Mouse (Mus musculus): ENCODE data around the gene Psg16. TPM values are rescaled to one million over a fixed set of nuclear protein-coding genes. Genes with fewer than 3 reads are reported as not detected.
"Not testable (repeated sequence)": the region's sequence is repeated elsewhere in the genome, so short reads cannot be mapped to it uniquely, and the experiment has no call there.

Psg16 gene
- polyA plus RNA-seq, 1 experiment, result 20.8 TPM

DNA sequence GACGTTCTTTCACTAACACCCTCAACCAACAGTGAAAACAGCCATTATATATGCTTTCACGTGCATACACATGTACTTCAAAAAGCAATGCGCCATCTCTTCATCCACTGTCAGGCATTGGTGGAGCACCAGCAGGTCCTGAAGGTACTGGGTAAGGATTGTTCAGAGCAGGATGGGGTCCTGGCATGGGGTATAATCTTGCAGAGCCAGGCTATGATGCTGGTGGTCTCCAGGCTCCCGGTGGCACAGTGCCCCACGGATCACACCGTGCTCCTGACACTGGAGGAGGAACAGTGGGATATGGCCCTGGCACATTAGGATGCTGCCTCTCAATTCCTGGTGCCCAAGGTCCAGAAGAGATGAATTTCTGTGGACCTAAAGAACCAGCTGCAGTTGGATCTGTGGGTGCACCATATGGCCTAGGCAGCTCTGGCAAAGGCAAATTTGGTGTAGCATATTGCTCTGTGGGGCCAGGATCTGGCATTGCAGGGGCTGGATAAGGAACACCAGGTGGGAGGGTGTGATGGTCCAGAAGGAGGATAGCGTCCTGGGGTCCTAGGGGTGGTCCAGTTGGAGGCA lies 4.3 kb downstream of the Psg16 start:
- H3K4me1 ChIP-seq (ENCODE audit: control insufficient read depth, insufficient read depth, low read length), result peaks cover 31% of the 10 kb centered on the region
- no peaks in the 10 kb centered on the region for H3K27me3 ChIP-seq (ENCODE audit: control insufficient read depth, insufficient read depth, low read length)
- TF ChIP-seq CTCF (IDR thresholded peaks at IDR 0.05; ENCODE audit: borderline replicate concordance, insufficient read depth, low read depth, low read length) (no peak), POLR2A (IDR thresholded peaks at IDR 0.05; ENCODE audit: borderline replicate concordance, insufficient read depth, low read length) (no peak)
- DNase-seq, result peak; percentile 81 to 92
- peak overlapping the region; percentile 54 for H3K27ac ChIP-seq (ENCODE audit: insufficient read depth, low read length)
- no peak overlapping the region for H3K4me3 ChIP-seq (replicated peaks; ENCODE audit: insufficient read depth, low read depth, low read length)
- 53% methylated on average over 7 of the region's 7 CpGs for WGBS

DNA sequence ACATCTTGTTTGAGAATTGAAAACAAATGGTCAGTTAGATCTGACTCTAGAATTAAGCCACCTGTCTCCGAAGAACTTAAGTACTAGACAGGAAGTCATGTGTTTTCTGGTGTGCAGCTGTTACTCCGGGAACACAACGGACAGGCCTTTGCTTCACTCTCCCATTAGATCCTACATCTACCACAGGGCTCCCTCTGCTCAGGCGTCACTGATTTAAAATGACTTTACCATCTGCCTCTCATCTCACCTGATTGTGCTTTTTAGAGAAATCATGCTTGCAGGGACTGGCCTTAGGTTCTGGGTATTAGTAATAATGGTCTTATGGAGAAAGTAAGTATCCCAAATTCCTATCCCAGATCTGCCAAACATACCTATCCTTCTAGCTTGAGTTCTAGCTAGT lies 8.9 kb downstream of the Psg16 start:
- H3K27me3 ChIP-seq (ENCODE audit: control insufficient read depth, insufficient read depth, low read length), result no peaks in the 10 kb centered on the region
- H3K4me3 ChIP-seq (replicated peaks; ENCODE audit: insufficient read depth, low read depth, low read length), result no peak overlapping the region
- 8% methylated on average over 4 of the region's 4 CpGs for WGBS
- H3K27ac ChIP-seq (ENCODE audit: insufficient read depth, low read length), result 0 out of 2 replicates have a peak overlapping the region, but pooled peaks have one; percentile 8
- DNase-seq, result peak in 1 of 2 experiments; percentile 77
- H3K4me1 ChIP-seq (ENCODE audit: control insufficient read depth, insufficient read depth, low read length), result peaks cover 29% of the 10 kb centered on the region
- TF ChIP-seq POLR2A (IDR thresholded peaks at IDR 0.05; ENCODE audit: borderline replicate concordance, insufficient read depth, low read length) (no peak), CTCF (IDR thresholded peaks at IDR 0.05; ENCODE audit: borderline replicate concordance, insufficient read depth, low read depth, low read length) (no peak)

DNA sequence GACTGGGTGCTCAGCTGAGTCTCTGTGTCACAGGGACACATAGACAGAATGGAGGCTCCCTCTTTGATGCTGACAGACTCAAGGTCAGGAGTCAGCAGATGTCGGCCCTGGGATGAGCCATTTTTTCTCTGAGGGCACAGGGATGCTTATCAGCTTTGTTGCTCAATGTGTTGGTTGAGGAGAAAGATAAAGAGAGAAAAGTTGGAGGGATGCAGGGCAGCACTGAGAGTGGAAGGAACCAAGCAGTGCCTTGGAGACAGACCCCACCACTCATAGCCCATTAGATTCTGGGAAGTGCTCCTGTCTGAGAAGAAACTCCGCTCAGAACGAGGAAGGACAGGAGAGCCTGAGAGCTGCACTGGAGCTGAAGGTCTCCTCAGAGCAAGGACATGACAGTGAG lies 13.9 kb downstream of the Psg16 start:
- no peak for DNase-seq
- no peaks in the 10 kb centered on the region for H3K27me3 ChIP-seq (ENCODE audit: control insufficient read depth, insufficient read depth, low read length)
- H3K27ac ChIP-seq (ENCODE audit: insufficient read depth, low read length), result no peak overlapping the region
- TF ChIP-seq CTCF (IDR thresholded peaks at IDR 0.05; ENCODE audit: borderline replicate concordance, insufficient read depth, low read depth, low read length) (no peak), POLR2A (IDR thresholded peaks at IDR 0.05; ENCODE audit: borderline replicate concordance, insufficient read depth, low read length) (no peak)
- WGBS, result 79% methylated on average over 3 of the region's 3 CpGs
- no peak overlapping the region for H3K4me3 ChIP-seq (replicated peaks; ENCODE audit: insufficient read depth, low read depth, low read length)
- H3K4me1 ChIP-seq (ENCODE audit: control insufficient read depth, insufficient read depth, low read length), result peaks cover 9% of the 10 kb centered on the region

DNA sequence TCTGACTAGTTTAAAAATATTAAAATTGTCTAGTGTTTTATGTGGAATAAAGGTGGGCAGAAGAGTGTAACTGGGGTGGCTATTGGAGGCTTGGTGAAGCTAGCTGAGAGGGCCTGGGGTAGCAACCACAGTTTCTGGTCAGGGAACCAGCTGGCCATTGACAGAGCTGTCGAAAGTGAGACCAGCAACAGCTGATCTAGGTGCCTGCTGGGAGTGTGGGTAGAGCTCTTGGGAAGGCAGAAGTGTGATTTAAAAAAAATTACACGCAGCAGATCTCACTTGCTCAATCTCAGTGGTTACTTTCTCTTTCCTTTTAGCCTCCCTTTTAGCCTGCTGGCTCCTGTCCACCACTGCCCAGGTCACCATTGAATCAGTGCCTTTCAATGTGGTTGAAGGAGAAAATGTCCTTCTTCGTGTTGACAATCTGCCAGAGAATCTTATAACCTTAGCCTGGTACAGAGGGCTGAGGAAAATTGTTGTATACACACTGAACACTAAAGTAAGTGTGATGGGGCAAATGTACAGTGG lies 16.3 kb downstream of the Psg16 start:
- DNase-seq, result peak; percentile 55 to 60
- Histone ChIP-seq H3K4me3 (replicated peaks; ENCODE audit: insufficient read depth, low read depth, low read length) (no peak overlapping the region), H3K27me3 (ENCODE audit: control insufficient read depth, insufficient read depth, low read length) (no peaks in the 10 kb centered on the region), H3K27ac (ENCODE audit: insufficient read depth, low read length) (no peak overlapping the region), H3K4me1 (ENCODE audit: control insufficient read depth, insufficient read depth, low read length) (no peaks in the 10 kb centered on the region)
- WGBS, result 33% methylated on average over 3 of the region's 3 CpGs
- TF ChIP-seq POLR2A (IDR thresholded peaks at IDR 0.05; ENCODE audit: borderline replicate concordance, insufficient read depth, low read length) (no peak), CTCF (IDR thresholded peaks at IDR 0.05; ENCODE audit: borderline replicate concordance, insufficient read depth, low read depth, low read length) (no peak)

DNA sequence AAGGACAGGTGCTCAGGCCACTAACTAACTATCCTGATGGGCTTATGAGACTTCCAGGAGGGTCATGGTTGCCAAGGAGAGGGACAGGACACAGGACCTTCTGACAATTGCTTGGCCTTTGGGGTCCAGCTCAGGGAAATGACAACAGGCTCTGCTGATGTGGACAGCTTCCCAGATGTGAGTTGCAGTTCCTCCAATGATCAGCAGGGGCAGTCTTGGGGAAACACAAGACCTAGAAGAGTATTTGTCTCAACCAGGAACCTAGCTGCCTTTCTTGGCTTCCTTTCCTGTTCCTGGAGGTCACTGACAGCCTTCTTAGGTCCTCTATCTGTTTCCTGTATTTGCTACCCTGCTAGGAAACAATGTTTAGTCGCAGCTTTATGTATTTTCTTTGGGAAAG lies 17.4 kb downstream of the Psg16 start:
- Histone ChIP-seq H3K27me3 (ENCODE audit: control insufficient read depth, insufficient read depth, low read length) (no peaks in the 10 kb centered on the region), H3K27ac (ENCODE audit: insufficient read depth, low read length) (no peak overlapping the region), H3K4me3 (replicated peaks; ENCODE audit: insufficient read depth, low read depth, low read length) (no peak overlapping the region), H3K4me1 (ENCODE audit: control insufficient read depth, insufficient read depth, low read length) (no peaks in the 10 kb centered on the region)
- 0 out of 2 replicates have a peak, but pooled peaks have one; percentile 25 for TF ChIP-seq CTCF (IDR thresholded peaks at IDR 0.05; ENCODE audit: borderline replicate concordance, insufficient read depth, low read depth, low read length)
- TF ChIP-seq POLR2A (IDR thresholded peaks at IDR 0.05; ENCODE audit: borderline replicate concordance, insufficient read depth, low read length), result no peak
- 15% methylated on average over 1 of the region's 1 CpGs for WGBS
- DNase-seq, result no peak

DNA sequence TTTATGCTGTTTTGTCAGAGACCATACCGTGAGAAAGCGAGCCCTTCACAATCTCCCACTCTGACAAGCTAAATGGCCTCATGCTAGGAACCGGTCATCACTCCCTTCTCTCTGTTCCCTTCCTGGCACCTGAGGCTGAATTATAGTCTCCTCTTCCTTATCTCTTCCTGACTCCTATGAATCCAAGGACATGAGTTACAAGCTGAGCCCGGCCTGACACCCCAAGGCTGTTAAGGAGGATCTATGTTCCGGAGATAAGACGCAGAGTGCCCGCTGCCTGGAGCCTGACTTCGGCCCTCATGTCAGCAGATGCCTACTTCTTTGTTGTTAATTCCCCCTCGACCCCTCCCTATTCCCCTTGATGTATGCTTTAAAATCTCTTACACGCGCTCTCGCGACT lies 27.8 kb downstream of the Psg16 start:
- H3K27me3 ChIP-seq (ENCODE audit: control insufficient read depth, insufficient read depth, low read length); H3K4me1 ChIP-seq (ENCODE audit: control insufficient read depth, insufficient read depth, low read length); H3K27ac ChIP-seq (ENCODE audit: insufficient read depth, low read length); H3K4me3 ChIP-seq (replicated peaks; ENCODE audit: insufficient read depth, low read depth, low read length); DNase-seq: not testable (repeated sequence)
- WGBS, result 90% methylated on average over 13 of the region's 13 CpGs

DNA sequence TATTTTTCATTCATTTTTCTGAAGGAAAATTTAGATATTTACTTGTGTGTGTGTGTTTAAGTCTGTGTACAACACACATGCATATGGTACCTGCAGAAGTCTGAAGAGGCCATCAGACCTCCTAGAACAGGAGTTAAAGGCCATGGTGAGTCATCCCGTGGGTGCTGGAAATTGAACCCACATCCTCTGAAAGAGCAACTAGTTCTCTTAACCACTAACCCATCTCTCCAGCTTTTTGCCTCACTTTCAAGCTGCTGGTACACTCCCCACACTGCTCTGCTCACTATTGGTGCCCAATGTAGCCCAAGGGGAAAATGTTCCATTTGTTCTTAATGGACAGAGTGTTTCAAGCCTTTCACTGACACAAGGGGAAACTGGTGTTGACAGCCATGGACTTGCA lies 61.5 kb downstream of the Psg16 start:
- Histone ChIP-seq H3K27ac (ENCODE audit: insufficient read depth, low read length) (no peak overlapping the region), H3K27me3 (ENCODE audit: control insufficient read depth, insufficient read depth, low read length) (no peaks in the 10 kb centered on the region), H3K4me1 (ENCODE audit: control insufficient read depth, insufficient read depth, low read length) (no peaks in the 10 kb centered on the region), H3K4me3 (replicated peaks; ENCODE audit: insufficient read depth, low read depth, low read length) (no peak overlapping the region)
- DNase-seq, result no peak
- TF ChIP-seq CTCF (IDR thresholded peaks at IDR 0.05; ENCODE audit: borderline replicate concordance, insufficient read depth, low read depth, low read length) (no peak), POLR2A (IDR thresholded peaks at IDR 0.05; ENCODE audit: borderline replicate concordance, insufficient read depth, low read length) (no peak)
- WGBS, result 85% methylated on average over 1 of the region's 1 CpGs

DNA sequence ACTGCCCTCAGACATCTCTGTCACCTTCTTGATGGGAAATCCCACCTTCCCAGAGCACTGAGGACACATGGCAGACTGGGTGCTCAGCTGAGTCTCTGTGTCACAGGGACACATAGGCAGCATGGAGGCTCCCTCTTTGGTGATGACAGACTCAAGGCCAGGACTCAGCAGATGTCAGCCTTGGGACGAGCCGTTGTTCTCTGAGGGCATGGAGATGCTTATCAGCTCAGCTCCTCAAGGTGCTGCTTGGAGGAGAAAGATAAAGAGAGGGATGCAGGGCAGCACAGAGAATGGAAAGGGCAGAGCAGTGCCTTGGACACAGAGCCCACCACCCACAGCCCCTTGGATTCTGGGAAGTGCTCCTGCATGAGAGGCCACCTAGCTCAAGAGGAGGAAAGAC lies 76.1 kb downstream of the Psg16 start, which contains the start of gene Ceacam3:
TSS of gene Ceacam3 (plus strand) at position 352 of the 400 bp plus-strand sequence.
- TF ChIP-seq CTCF (IDR thresholded peaks at IDR 0.05; ENCODE audit: borderline replicate concordance, insufficient read depth, low read depth, low read length) (no peak), POLR2A (IDR thresholded peaks at IDR 0.05; ENCODE audit: borderline replicate concordance, insufficient read depth, low read length) (no peak)
- Histone ChIP-seq H3K27ac (ENCODE audit: insufficient read depth, low read length) (no peak within 1 kb of the TSS), H3K4me1 (ENCODE audit: control insufficient read depth, insufficient read depth, low read length) (no peaks in the 10 kb centered on the region), H3K4me3 (replicated peaks; ENCODE audit: insufficient read depth, low read depth, low read length) (no peak within 1 kb of the TSS), H3K27me3 (ENCODE audit: control insufficient read depth, insufficient read depth, low read length) (no peaks in the 10 kb centered on the region)
- no peak for DNase-seq
- WGBS, result 80% methylated on average over 2 of the region's 2 CpGs

Measured in cerebellum, adult 2 months (tissue).